Mouse (Mus musculus) ovary, postnatal 10 days (tissue): ENCODE measurements around the gene Bmp2.

Experiments
- DNase-seq: peaks from one replicate; pipeline ENCODE4 v3.0.0; 2022; ENCODE audit warnings: low spot score

Bmp2 gene

DNA sequence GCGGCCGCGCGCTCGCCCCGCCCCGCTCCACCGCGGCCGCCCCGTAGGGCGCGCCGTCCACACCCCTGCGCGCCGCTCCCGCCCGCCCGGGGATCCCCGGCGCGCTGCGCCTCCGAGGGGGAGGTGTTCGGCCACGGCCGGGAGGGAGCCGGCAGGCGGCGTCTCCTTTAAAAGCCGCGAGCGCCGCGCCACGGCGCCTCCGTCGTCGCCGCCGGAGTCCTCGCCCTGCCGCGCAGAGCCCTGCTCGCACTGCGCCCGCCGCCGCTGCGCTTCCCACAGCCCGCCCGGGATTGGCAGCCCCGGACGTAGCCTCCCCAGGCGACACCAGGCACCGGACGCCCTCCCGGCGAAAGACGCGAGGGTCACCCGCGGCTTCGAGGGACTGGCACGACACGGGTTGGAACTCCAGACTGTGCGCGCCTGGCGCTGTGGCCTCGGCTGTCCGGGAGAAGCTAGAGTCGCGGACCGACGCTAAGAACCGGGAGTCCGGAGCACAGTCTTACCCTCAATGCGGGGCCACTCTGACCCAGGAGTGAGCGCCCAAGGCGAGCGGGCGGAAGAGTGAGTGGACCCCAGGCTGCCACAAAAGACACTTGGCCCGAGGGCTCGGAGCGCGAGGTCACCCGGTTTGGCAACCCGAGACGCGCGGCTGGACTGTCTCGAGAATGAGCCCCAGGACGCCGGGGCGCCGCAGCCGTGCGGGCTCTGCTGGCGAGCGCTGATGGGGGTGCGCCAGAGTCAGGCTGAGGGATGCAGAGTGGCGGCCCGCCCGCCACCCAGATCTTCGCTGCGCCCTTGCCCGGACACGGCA lies at the start of gene Bmp2:
Gene Bmp2, plus strand, starts transcription at position 129 of the 811 bp plus-strand sequence.
- DNase-seq: peak; percentile 39

DNA sequence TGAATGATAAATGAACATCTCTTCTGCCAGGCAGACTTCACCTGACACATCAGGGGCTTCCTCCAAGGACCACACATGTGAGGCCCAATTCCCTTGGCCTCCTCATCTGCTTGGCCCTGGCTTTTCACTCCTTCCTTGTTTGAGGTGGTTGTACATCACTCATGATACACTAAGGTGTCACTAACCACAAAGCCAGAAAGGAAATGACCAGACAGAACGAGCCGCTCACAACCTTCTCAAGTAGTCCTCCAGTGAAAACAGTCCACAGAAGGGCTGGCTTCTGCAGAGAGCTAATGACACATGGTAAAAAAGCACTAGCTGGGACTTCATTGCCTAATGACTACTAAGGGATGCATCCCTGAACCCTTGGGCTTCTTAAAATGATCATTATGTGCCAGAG lies 46.3 kb upstream of the Bmp2 start:
- DNase-seq: no peak

DNA sequence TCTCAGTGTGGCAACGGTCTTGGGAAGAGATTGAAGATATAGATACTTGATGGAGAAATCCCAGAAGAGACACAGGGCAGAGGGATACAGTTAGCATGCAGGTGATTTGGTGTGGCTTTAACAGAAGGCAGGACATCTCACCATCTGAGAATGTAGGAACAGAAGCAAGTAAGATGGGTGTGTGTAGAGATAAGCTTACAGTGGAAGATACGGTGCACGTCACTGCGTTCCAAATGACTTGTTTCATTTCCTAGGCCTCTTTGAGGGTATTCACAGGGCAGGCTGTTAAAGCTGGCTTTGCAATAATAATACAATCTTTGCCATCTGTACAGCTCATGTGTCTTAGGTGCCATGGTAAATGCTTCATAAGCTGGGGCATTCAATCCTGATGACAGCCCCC lies 44.9 kb upstream of the Bmp2 start:
- DNase-seq: no peak

DNA sequence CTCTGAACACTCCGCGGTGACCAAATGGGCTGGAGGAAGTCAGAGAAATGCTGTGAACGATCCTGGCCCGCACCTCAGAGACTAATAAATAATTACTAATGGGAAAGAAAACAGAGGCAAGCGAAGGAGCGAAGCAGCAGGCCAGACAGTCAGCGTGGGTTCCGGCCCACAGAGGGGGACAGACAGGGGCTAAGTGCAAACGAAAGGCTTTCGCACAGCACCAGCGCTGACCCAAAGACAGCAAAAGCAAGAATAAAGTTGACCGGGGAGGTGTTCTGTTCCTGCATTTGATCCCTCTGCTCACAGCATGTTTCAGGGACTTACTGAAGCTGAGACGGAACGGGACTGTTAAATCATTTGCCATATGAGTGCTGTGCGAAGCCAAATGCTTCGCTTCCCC lies 42.8 kb upstream of the Bmp2 start:
- no peak for DNase-seq

GRCm38 (mm10) chr2:133511011-133511779 lies 40.8 kb upstream of the Bmp2 start:
- DNase-seq: no peak

GRCm38 (mm10) chr2:133516331-133517046 lies 35.5 kb upstream of the Bmp2 start:
- DNase-seq: no peak

- DNase-seq: no peak
These were observed 34.1 kb upstream of the Bmp2 start for GRCm38 (mm10) chr2:133517867-133518266.

DNA sequence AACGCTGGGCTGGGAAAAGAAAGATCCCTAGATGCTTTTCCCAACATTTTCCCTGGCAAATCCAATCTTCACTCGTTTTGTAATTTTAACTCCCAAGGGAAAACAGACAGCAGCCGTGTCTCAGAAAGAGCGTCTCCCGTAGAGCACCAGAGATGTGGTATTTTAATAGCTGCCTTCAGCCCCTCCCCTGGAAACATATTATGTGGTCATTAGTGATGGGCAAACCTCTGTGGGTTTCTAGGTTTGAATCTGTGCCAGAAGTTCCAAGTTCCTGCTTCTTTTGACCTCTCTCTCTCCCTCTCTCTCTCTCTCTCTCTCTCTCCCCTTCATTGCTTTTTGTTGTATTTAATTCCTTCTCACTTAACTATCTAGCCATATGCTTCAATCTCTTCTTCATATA lies 30.8 kb upstream of the Bmp2 start:
- no peak for DNase-seq

GRCm38 (mm10) chr2:133522121-133522520 lies 29.8 kb upstream of the Bmp2 start:
- DNase-seq: no peak

GRCm38 (mm10) chr2:133525621-133526181 lies 26.3 kb upstream of the Bmp2 start:
- no peak for DNase-seq

DNA sequence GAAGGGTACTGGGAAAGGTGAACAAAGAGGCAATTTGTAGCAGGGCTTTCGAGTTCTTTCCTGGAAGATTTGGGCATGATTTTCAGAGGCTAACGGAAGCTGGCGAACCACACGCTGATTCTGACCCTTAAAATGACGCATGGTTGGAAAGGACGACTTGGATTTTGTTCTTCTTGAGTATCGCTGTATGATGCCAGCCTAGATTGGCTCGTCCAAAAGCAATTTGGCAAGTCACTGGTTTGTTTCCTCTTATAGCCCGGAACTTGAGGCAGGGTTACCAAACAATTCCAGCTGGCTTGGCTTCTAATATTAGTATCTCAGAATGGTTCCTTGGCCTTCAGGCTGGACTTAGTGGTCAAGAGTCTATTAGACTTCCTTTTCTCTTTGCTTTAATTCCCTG lies 22.6 kb upstream of the Bmp2 start:
- no peak for DNase-seq

DNA sequence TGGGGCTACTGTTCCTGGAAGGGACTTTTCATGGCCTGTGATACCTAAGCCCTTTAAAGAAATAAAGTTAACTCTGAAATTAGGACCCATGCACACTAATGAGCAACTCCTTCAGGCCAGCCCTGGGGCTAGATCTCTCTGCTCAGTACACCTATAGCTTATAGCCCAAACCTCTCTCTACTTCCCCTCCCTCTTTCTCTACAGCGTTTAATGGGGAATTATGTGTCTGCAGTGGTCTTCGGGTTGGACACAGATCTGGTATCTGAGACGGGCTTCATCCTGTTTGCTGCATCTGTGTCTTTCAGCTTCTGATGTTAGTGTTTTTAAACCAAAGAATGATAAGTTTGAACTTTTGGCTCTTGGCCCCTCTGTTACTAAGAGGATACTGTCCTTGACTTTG lies 18.9 kb upstream of the Bmp2 start:
- no peak for DNase-seq

DNA sequence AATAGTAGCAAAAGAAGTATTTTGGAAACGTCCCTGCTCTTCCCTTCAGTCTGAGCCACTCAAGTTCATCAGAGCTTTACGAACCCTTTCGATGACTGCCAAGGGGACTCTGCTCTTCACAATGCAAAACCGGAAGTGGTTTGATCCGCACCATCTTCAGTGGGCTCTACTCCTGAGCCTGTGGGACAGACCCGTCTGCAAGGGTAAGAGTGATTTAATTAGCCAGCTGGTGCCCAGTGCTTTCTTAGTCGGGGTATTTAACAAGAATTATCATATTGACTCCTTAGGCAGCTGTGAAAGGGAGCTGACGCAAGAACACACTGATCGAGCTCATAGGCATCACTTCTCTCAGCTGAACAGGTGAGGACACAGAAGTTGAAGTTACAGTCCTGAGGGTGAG lies 16.5 kb upstream of the Bmp2 start:
- DNase-seq: no peak

DNA sequence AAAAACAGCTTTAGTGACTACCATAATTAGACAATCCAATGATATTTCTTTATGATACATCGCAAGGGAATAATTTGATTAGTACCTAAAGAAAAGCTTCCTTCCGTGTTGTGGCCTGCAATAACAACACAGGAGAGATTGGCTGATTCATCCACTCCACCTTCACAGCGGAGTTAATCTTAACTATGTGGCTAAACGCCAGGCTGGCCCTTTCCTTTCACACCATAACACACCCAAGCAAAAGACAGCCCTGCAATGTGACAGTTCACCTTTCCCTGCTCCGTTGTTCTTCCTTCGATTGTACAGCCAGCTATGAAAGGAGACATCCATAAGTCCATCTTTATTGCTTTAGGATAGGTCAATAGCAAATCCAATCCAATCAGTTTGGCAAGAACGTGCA lies 15.1 kb upstream of the Bmp2 start:
- no peak for DNase-seq

GRCm38 (mm10) chr2:133540702-133541101 lies 11.3 kb upstream of the Bmp2 start:
- DNase-seq: no peak

GRCm38 (mm10) chr2:133550238-133550682 lies 1.7 kb upstream of the Bmp2 start:
- peak; percentile 9 for DNase-seq

GRCm38 (mm10) chr2:133552842-133553465 lies 995 bp downstream of the Bmp2 start:
- DNase-seq: peak; percentile 27

DNA sequence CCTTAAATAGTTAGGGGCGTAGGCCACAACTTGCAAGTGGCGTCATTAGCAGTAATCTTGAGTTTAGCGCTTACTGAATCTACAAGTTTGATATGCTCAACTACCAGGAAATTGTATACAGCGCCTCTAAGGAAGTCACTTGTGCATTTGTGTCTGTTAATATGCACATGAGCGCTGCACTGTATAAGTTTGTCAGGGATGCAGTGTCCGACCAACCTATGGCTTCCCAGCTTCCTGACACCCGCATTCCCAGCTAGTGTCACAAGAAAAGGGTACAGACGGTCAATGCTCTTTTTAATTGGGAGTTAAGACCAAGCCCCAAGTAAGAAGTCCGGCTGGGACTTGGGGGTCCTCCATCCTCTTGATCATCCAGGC lies 1.9 kb downstream of the Bmp2 start:
- no peak for DNase-seq

GRCm38 (mm10) chr2:133554286-133555021 lies 2.5 kb downstream of the Bmp2 start:
- DNase-seq: peak; percentile 11

DNA sequence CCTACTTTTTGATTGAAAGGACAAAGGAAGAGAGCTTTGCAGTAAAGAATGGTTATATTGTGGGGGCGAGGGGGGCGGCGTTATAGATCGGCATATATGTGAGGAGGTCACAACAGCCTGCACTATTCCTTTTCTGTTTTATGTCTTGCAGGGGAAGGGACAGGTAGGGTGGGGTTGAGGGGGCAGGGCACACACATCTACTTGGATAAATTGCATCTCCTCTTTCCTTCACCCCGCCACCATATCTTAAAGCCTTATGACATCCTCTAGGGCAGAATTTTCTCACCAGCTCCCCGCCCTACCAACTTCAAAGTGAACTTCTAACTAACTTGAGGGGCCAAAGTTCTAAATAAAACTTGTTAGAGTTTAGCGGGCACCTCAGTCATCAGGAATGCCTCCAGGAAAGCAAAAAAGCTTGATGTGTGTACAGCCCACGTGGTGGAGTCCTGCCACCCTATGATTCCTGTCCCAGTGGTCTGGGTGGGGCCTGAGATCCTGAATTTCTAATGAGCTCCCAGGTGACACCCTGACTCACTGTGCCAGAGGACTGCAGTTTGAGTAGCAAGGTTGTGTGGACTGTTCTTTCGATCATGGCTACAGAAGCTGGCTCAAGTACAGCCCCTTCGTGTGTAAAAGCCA lies 12.4 kb downstream of the Bmp2 start:
- no peak for DNase-seq

- no peak for DNase-seq
These were observed 13.5 kb downstream of the Bmp2 start for GRCm38 (mm10) chr2:133565424-133565823.
